In genomic region chr12:77225727-77226126, GRCm38 (mm10) we compare ENCODE assay signal across 28 mouse cellular contexts. TPM values are rescaled to one million over a fixed set of nuclear protein-coding genes. Genes with fewer than 3 reads are reported as not detected.
DNase-seq lines count a peak whose midpoint lies in the region; ATAC-seq and TF ChIP-seq lines count a peak whose summit lies in the region.
"Had no signal": no experiment of that assay in that cellular context is flagged by ENCODE, and none has a peak within 500 bp of the region (broad histone marks: within the 10 kb centered on the region; RNA-seq: fewer than 3 reads in every experiment).

No protein-coding gene starts in this region.

- no peaks in the 10 kb centered on the region for H3K36me3 ChIP-seq in liver, embryonic 12.5 days
- no peaks in the 10 kb centered on the region for H3K36me3 ChIP-seq in liver, embryonic 11.5 days (ENCODE audit: control insufficient read depth, insufficient read depth, low read length)
- no peaks in the 10 kb centered on the region for H3K36me3 ChIP-seq in liver, embryonic 15.5 days (replicated peaks)
- H3K36me3 ChIP-seq in liver, postnatal 0 days (replicated peaks; ENCODE audit: insufficient read depth, low read length), result no peaks in the 10 kb centered on the region
- peaks cover 0 to 56% of the 10 kb centered on the region in 2 experiments; a peak in 2 of 4 replicates for H3K36me3 ChIP-seq in MEL (ENCODE audit: control insufficient read depth in 1 of 2, insufficient read depth in 2 of 2, low read length in 2 of 2)
- no peaks in the 10 kb centered on the region for H3K36me3 ChIP-seq in hindbrain, embryonic 11.5 days (ENCODE audit: control insufficient read depth, insufficient read depth, low read length)
- H3K36me3 ChIP-seq: embryonic facial prominence, embryonic 13.5 days; embryonic facial prominence, embryonic 15.5 days; forebrain, embryonic 10.5 days; forebrain, embryonic 12.5 days had no signal

- 38% methylated on average over 3 of the region's 3 CpGs for WGBS in liver, embryonic 12.5 days (ENCODE audit: insufficient replicate concordance)
- 54% methylated on average over 3 of the region's 3 CpGs for WGBS in liver, embryonic 11.5 days
- 35% methylated on average over 3 of the region's 3 CpGs for WGBS in liver, embryonic 15.5 days (ENCODE audit: insufficient replicate concordance)
- WGBS in liver, postnatal 0 days (ENCODE audit: insufficient replicate concordance), result 61% methylated on average over 3 of the region's 3 CpGs
- 81% methylated on average over 3 of the region's 3 CpGs for WGBS in hindbrain, embryonic 11.5 days

- POLR2A ChIA-PET in Patski (lab: Charles Lee), result no interaction called here

- peaks cover 26% of the 10 kb centered on the region for H3K4me1 ChIP-seq in liver, embryonic 12.5 days
- peaks cover 11% of the 10 kb centered on the region; the same call in 1 of the 2 replicates for H3K4me1 ChIP-seq in liver, embryonic 11.5 days (replicated peaks; ENCODE audit: control insufficient read depth, insufficient read depth, low read length)
- peaks cover 22% of the 10 kb centered on the region for H3K4me1 ChIP-seq in liver, embryonic 15.5 days (replicated peaks)
- H3K4me1 ChIP-seq in liver, postnatal 0 days (ENCODE audit: insufficient read depth), result no peaks in the 10 kb centered on the region
- H3K4me1 ChIP-seq in MEL (ENCODE audit: control insufficient read depth in 1 of 2, insufficient read depth in 2 of 2, low read length in 2 of 2), result peaks cover 36 to 39% of the 10 kb centered on the region in 2 experiments
- H3K4me1 ChIP-seq in hindbrain, embryonic 11.5 days (replicated peaks; ENCODE audit: control insufficient read depth, insufficient read depth, low read length), result no peaks in the 10 kb centered on the region
- H3K4me1 ChIP-seq: embryonic facial prominence, embryonic 13.5 days; embryonic facial prominence, embryonic 15.5 days; forebrain, embryonic 10.5 days; forebrain, embryonic 12.5 days had no signal

- peak overlapping the region; percentile 63; the same call in 1 of the 2 replicates for H3K27ac ChIP-seq in liver, embryonic 12.5 days
- no peak overlapping the region for H3K27ac ChIP-seq in liver, embryonic 11.5 days (ENCODE audit: low read depth, low read length)
- 0 out of 2 replicates have a peak overlapping the region, but pooled peaks have one; percentile 46 for H3K27ac ChIP-seq in liver, embryonic 15.5 days (replicated peaks)
- no peak overlapping the region for H3K27ac ChIP-seq in liver, postnatal 0 days (ENCODE audit: low read depth)
- H3K27ac ChIP-seq in MEL (ENCODE audit: control insufficient read depth, low read depth, low read length), result peak overlapping the region; percentile 96
- no peak overlapping the region for H3K27ac ChIP-seq in hindbrain, embryonic 11.5 days (ENCODE audit: low read depth, low read length)
- H3K27ac ChIP-seq: embryonic facial prominence, embryonic 13.5 days; embryonic facial prominence, embryonic 15.5 days; forebrain, embryonic 10.5 days; forebrain, embryonic 12.5 days had no signal

- TF ChIP-seq POLR2A in MEL (IDR thresholded peaks at IDR 0.05; ENCODE audit: control insufficient read depth in 1 of 2, insufficient read depth in 1 of 2, low read depth in 1 of 2, low read length in 2 of 2, poor library complexity in 1 of 2), result no peak

- H3K4me2 ChIP-seq in liver, embryonic 12.5 days, result no peak overlapping the region
- no peak overlapping the region for H3K4me2 ChIP-seq in liver, embryonic 11.5 days
- H3K4me2 ChIP-seq in liver, embryonic 15.5 days, result no peak overlapping the region
- H3K4me2 ChIP-seq in liver, postnatal 0 days (ENCODE audit: low read depth, low read length), result no peak overlapping the region
- no peak overlapping the region for H3K4me2 ChIP-seq in hindbrain, embryonic 11.5 days (replicated peaks; ENCODE audit: low read depth, low read length)
- H3K4me2 ChIP-seq: embryonic facial prominence, embryonic 13.5 days; embryonic facial prominence, embryonic 15.5 days; forebrain, embryonic 12.5 days had no signal

- in situ Hi-C loops in Patski (cut with MboI; ENCODE audit: low pct_unique_long_range_greater_than_20kb), result loop anchor here (25.0 kb wide), 2 partner anchors 737 to 1862 kb away; partner anchors contain the start of gene Pigh

- TF ChIP-seq EP300 in liver, postnatal 0 days (IDR thresholded peaks at IDR 0.05; ENCODE audit: low read depth), result no peak
- peak; percentile 26 to 49 for TF ChIP-seq EP300 in MEL (IDR thresholded peaks at IDR 0.05; ENCODE audit: low read depth in 1 of 2, low read length in 2 of 2)

- DNase-seq in liver, embryonic 11.5 days (ENCODE audit: low spot score), result no peak
- no peak for DNase-seq in liver, postnatal 0 days
- peak; percentile 65 for DNase-seq in MEL (ENCODE audit: low read depth, low spot score)
- no peak for DNase-seq in Patski (ENCODE audit: low read depth, low spot score)
- DNase-seq in hindbrain, embryonic 11.5 days (ENCODE audit: low spot score), result no peak
- DNase-seq: adrenal gland, adult 2 months; adrenal gland, postnatal 10 days; adrenal gland, postnatal 25 days; B cell, adult 2 months; cerebellum, adult 11 months; cerebellum, adult 18-20 months; cerebellum, adult 8-10 months; cerebellum, adult 9-11 months; cerebellum, postnatal 14 days; cerebellum, postnatal 36 days; embryo, embryonic 11 days had no signal

- no peak overlapping the region for H3K4me3 ChIP-seq in liver, embryonic 12.5 days
- H3K4me3 ChIP-seq in liver, embryonic 11.5 days (ENCODE audit: low read depth, low read length), result no peak overlapping the region
- H3K4me3 ChIP-seq in liver, embryonic 15.5 days (replicated peaks), result no peak overlapping the region
- H3K4me3 ChIP-seq in liver, postnatal 0 days (ENCODE audit: low read depth, low read length), result no peak overlapping the region
- no peak overlapping the region for H3K4me3 ChIP-seq in MEL (ENCODE audit: control insufficient read depth in 1 of 2, insufficient read depth in 1 of 2, low read depth in 2 of 2, low read length in 2 of 2)
- H3K4me3 ChIP-seq in hindbrain, embryonic 11.5 days (ENCODE audit: low read depth, low read length), result no peak overlapping the region
- H3K4me3 ChIP-seq: embryonic facial prominence, embryonic 13.5 days; embryonic facial prominence, embryonic 15.5 days; erythroblast, embryonic 14.5 days; forebrain, embryonic 10.5 days; forebrain, embryonic 12.5 days had no signal

- H3K9ac ChIP-seq in liver, embryonic 12.5 days, result no peak overlapping the region
- H3K9ac ChIP-seq in liver, embryonic 11.5 days (ENCODE audit: low read depth, low read length), result no peak overlapping the region
- H3K9ac ChIP-seq in liver, embryonic 15.5 days, result no peak overlapping the region
- H3K9ac ChIP-seq in liver, postnatal 0 days (replicated peaks), result no peak overlapping the region
- H3K9ac ChIP-seq in MEL (ENCODE audit: control insufficient read depth, low read depth, low read length, poor library complexity, severe bottlenecking), result peak overlapping the region; percentile 61; the same call in 1 of the 2 replicates
- H3K9ac ChIP-seq in hindbrain, embryonic 11.5 days (ENCODE audit: low read depth, low read length), result no peak overlapping the region
- H3K9ac ChIP-seq: embryonic facial prominence, embryonic 13.5 days; embryonic facial prominence, embryonic 15.5 days; forebrain, embryonic 12.5 days had no signal

- no peak for TF ChIP-seq CTCF in liver, postnatal 0 days (IDR thresholded peaks at IDR 0.05; ENCODE audit: low read depth)
- TF ChIP-seq CTCF in MEL (IDR thresholded peaks at IDR 0.05 in 2 of 3, conservative IDR thresholded peaks at IDR 0.05 in 1 of 3; ENCODE audit: control insufficient read depth in 1 of 3, insufficient read depth in 1 of 3, low read depth in 2 of 3, low read length in 3 of 3, poor library complexity in 1 of 3, severe bottlenecking in 1 of 3) (no peak), Patski (IDR thresholded peaks at IDR 0.05) (no peak)

- TF ChIP-seq RAD21 in MEL (IDR thresholded peaks at IDR 0.05; ENCODE audit: low read depth, low read length), result no peak

- H3K9me3 ChIP-seq in liver, embryonic 12.5 days (replicated peaks), result no peaks in the 10 kb centered on the region
- H3K9me3 ChIP-seq in liver, embryonic 11.5 days (ENCODE audit: control insufficient read depth, low read length), result no peaks in the 10 kb centered on the region
- H3K9me3 ChIP-seq in liver, embryonic 15.5 days (replicated peaks), result no peaks in the 10 kb centered on the region
- no peaks in the 10 kb centered on the region for H3K9me3 ChIP-seq in liver, postnatal 0 days (ENCODE audit: low read length)
- H3K9me3 ChIP-seq in MEL (replicated peaks; ENCODE audit: insufficient read depth, low read length), result no peaks in the 10 kb centered on the region
- H3K9me3 ChIP-seq in hindbrain, embryonic 11.5 days (ENCODE audit: control insufficient read depth, low read length), result no peaks in the 10 kb centered on the region
- H3K9me3 ChIP-seq: embryonic facial prominence, embryonic 13.5 days; embryonic facial prominence, embryonic 15.5 days; forebrain, embryonic 10.5 days; forebrain, embryonic 12.5 days; G1E had no signal

- H3K79me2 ChIP-seq in MEL (ENCODE audit: control insufficient read depth, insufficient read depth, low read length, poor library complexity), result peaks cover 5% of the 10 kb centered on the region

- CTCF ChIA-PET in Patski (lab: Charles Lee), result no interaction called here

- no peak for ATAC-seq in liver, embryonic 12.5 days
- ATAC-seq in liver, embryonic 11.5 days (replicated peaks; ENCODE audit: low FRiP score), result no peak
- no peak for ATAC-seq in liver, embryonic 15.5 days (ENCODE audit: insufficient read depth)
- no peak for ATAC-seq in liver, postnatal 0 days
- ATAC-seq in Patski, result peak; percentile 77
- no peak for ATAC-seq in hindbrain, embryonic 11.5 days (ENCODE audit: low FRiP score)
- ATAC-seq: CD4-positive, CD25-positive, alpha-beta regulatory T cell, adult 4 months; forebrain, embryonic 14.5 days; forebrain, embryonic 16.5 days had no signal

- no peaks in the 10 kb centered on the region for H3K27me3 ChIP-seq in liver, embryonic 12.5 days (replicated peaks)
- no peaks in the 10 kb centered on the region for H3K27me3 ChIP-seq in liver, embryonic 11.5 days (replicated peaks; ENCODE audit: control insufficient read depth, insufficient read depth, low read length)
- no peaks in the 10 kb centered on the region for H3K27me3 ChIP-seq in liver, embryonic 15.5 days
- H3K27me3 ChIP-seq in liver, postnatal 0 days (ENCODE audit: insufficient read depth, low read length), result no peaks in the 10 kb centered on the region
- H3K27me3 ChIP-seq in MEL (ENCODE audit: control insufficient read depth in 1 of 2, insufficient read depth in 2 of 2, low read length in 2 of 2) (no peaks in the 10 kb centered on the region), Patski (no peaks in the 10 kb centered on the region)
- no peaks in the 10 kb centered on the region for H3K27me3 ChIP-seq in hindbrain, embryonic 11.5 days (ENCODE audit: control insufficient read depth, insufficient read depth, low read length)
- H3K27me3 ChIP-seq: CH12.LX; embryonic facial prominence, embryonic 13.5 days; embryonic facial prominence, embryonic 15.5 days; forebrain, embryonic 12.5 days had no signal

RNA-seq across cellular contexts. Expression of gene Fut8, which starts 12.2 kb away (rescaled TPM):
- polyA plus RNA-seq in liver, embryonic 12.5 days (2016; fragmentation: Nextera tagmentation; extraction: Ambion mirVana), result 21.3 and 21.4 TPM in 2 replicates
- 27.3 and 29.9 TPM in 2 replicates for polyA plus RNA-seq in liver, embryonic 11.5 days (2014; fragmentation: Nextera tagmentation; extraction: Ambion mirVana)
- 8.8 and 9.7 TPM in 2 replicates for polyA plus RNA-seq in liver, embryonic 15.5 days (2015; fragmentation: Nextera tagmentation; extraction: Ambion mirVana)
- polyA plus RNA-seq in liver, postnatal 0 days (2015; fragmentation: Nextera tagmentation; extraction: Ambion mirVana), result 8.2 and 8.6 TPM in 2 replicates
- total RNA-seq in MEL (2012; rRNA removed), result 61.3 and 82.5 TPM in 2 replicates
- polyA plus RNA-seq in MEL (2012; ENCODE audit: insufficient read depth in 1 of 2, insufficient read length in 2 of 2, low read depth in 1 of 2, low replicate concordance in 2 of 2, missing spikeins in 1 of 2), result 10 to 100 TPM; 73.7 to 90.0 TPM
- 62.2 TPM for polyA plus RNA-seq in Patski (2021)
- polyA plus RNA-seq in hindbrain, embryonic 11.5 days (2014; fragmentation: Nextera tagmentation; extraction: Ambion mirVana), result 32.2 and 34.4 TPM in 2 replicates

Comparison
In these comparisons a context has a peak if more than half of its experiments do, and no peak if none do; other contexts are left out.
1. H3K27ac ChIP-seq: peak in liver, embryonic 12.5 days (single experiment), liver, embryonic 15.5 days (single experiment) and MEL (single experiment); none in liver, embryonic 11.5 days (single experiment), liver, postnatal 0 days (single experiment) and hindbrain, embryonic 11.5 days (single experiment).